Mouse (Mus musculus) heart, embryonic 10.5 days (tissue): ENCODE data around the gene Cerk. TPM values are rescaled to one million over a fixed set of nuclear protein-coding genes. Genes with fewer than 3 reads are reported as not detected.

Experiments
- DNase-seq: peaks from one replicate; pipeline ENCODE4 v3.0.0-alpha.2; 2017; ENCODE audit warnings: low spot score
- H3K27ac ChIP-seq: fragments of 300-500 bp; sonication (generic); 2 replicates; pipeline ENCODE4 v1.5.1; 2016; ENCODE audit warnings: mild to moderate bottlenecking
- H3K27me3 ChIP-seq: fragments of 300-500 bp; sonication (generic); 2 replicates; pipeline ENCODE4 v1.6.1; 2016; ENCODE audit warnings: mild to moderate bottlenecking; ENCODE audit not compliant: poor library complexity, insufficient read depth, severe bottlenecking
- H3K36me3 ChIP-seq: fragments of 300-500 bp; sonication (generic); 2 replicates; pipeline ENCODE4 v1.6.1; 2016; ENCODE audit warnings: mild to moderate bottlenecking, moderate library complexity
- H3K4me1 ChIP-seq: fragments of 300-500 bp; sonication (generic); 2 replicates; pipeline ENCODE4 v1.6.1; 2016; ENCODE audit warnings: mild to moderate bottlenecking
- H3K4me3 ChIP-seq: fragments of 300-500 bp; sonication (generic); 2 replicates; pipeline ENCODE4 v1.5.1; 2016; ENCODE audit warnings: mild to moderate bottlenecking, moderate library complexity
- H3K9me3 ChIP-seq: fragments of 300-500 bp; sonication (generic); 2 replicates; pipeline ENCODE4 v1.6.1; 2016; ENCODE audit warnings: mild to moderate bottlenecking, moderate library complexity
- WGBS: fragments of 180-500 bp; shearing (Covaris S2); methylation state at CpG from one replicate; pipeline ENCODE4 v1.1.7; 2016; 5-methylcytosine and 5-hydroxymethylcytosine counted together
- polyA plus RNA-seq: library from polyadenylated mRNA; unstranded; fragments of >200 nt; fragmentation: Nextera tagmentation; extraction: Ambion mirVana; gene quantifications from 2 replicates; pipeline ENCODE4 v1.2.1, GENCODE M21; 2016

The Cerk gene
- polyA plus RNA-seq, 1 experiment from 2014 or later = 8.3 TPM

DNA sequence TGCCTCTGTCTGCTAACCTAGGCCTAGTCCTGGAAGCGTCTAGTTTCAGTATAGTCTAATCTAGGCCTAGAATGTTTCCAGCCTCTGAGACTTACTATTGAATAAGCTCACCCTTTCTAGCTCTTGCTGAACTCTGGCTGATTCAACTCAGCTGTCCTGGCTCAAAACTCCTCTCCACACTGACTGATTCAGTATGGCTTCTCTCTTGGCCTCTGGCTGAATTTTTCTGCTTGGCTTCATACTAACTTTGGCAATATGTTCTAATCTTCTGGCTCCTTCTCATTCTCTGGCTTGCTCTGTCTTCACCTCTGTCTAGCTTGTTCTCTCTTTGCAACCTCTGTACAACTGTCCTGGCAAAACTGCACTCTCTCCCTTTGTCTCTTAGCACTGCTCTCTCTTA, 92.7 kb downstream of the Cerk start:
- no peaks in the 10 kb centered on the region for H3K27me3 ChIP-seq
- no peaks in the 10 kb centered on the region for H3K9me3 ChIP-seq
- H3K27ac ChIP-seq = no peak overlapping the region
- H3K4me1 ChIP-seq = peaks cover 31% of the 10 kb centered on the region
- DNase-seq = no peak
- peaks cover 9% of the 10 kb centered on the region; the same call in 1 of the 2 replicates for H3K36me3 ChIP-seq
- no peak overlapping the region for H3K4me3 ChIP-seq
- 63% methylated on average over 1 of the region's 1 CpGs for WGBS

DNA sequence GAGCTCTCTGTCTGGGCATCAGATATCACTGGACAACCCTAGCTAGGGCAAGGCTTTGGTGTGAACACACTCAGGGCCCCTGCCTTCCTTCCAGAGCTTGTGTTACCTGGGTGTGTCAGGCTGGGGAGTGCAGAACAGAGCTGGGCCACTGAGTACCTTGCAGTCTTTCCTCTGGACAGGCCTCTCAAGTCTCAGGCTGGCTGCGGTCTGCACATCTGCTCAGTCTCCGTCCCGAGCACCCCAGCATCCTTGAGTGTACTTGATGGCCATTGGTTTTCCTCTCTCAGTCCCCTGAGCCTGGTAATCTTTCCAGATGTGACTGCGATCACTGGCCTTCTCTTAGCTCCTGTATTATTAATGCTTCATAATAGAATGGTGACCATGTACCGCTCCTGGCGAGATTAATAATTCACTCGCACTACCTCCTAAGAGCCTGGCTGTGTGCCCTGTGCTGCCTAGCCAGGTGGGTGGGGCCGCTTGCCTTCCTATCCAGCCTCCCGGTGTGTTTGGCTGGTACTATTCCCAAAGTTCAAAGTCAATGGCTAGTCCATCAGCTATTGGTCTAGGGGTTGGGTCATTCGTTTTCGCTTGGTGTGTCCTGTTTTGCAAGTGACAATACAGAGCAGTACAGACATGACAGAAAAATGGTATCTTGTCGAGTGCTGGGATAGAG, 93.8 kb downstream of the Cerk start:
- H3K27me3 ChIP-seq = no peaks in the 10 kb centered on the region
- H3K9me3 ChIP-seq = no peaks in the 10 kb centered on the region
- peaks cover 40% of the 10 kb centered on the region for H3K4me1 ChIP-seq
- no peak overlapping the region for H3K27ac ChIP-seq
- peaks cover 9% of the 10 kb centered on the region; the same call in 1 of the 2 replicates for H3K36me3 ChIP-seq
- 89% methylated on average over 12 of the region's 12 CpGs for WGBS
- no peak for DNase-seq
- no peak overlapping the region for H3K4me3 ChIP-seq

DNA sequence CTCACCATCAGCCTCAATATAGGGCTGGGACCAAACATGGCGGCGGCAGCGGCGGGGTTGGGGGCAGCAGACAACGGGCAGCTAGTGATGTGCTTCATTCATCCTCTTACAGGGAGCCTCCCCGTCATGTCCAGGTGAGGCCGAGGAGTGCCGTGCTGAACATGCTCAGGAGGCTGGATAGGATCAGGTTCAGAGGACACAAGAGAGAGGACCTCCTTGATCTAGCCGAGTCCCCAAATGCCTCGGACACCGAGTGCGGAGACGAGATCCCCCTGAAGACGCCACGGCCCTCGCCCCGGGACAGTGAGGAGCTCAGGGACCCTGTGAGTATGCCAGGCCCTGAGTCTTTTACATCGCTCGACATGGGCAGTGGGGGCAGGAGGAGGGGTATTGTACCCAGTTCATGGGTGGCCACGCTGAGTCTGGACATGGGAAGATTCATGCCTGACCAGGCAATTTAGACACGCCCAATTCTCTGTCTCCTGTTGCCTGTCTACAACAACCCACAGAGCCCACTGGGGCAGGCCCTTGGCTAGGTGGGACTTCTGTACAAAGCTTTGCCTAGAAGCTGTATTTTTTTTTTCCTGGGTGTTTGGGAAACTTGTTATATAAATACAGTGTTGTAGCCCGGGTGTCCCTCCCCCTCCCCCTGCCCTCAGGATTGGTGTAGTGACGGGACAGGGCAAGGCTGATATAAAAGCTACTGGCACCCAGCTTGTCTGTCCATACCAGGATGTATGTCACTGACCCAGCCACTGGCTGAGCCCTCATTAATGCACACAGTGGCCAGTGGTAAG, 94.5 kb downstream of the Cerk start:
- Histone ChIP-seq H3K27me3 (no peaks in the 10 kb centered on the region), H3K9me3 (no peaks in the 10 kb centered on the region), H3K4me3 (no peak overlapping the region), H3K27ac (no peak overlapping the region; the same call in 1 of the 2 replicates), H3K4me1 (peaks cover 46% of the 10 kb centered on the region), H3K36me3 (peaks cover 8% of the 10 kb centered on the region; the same call in 1 of the 2 replicates)
- WGBS = 93% methylated on average over 23 of the region's 23 CpGs
- DNase-seq = no peak

- no peaks in the 10 kb centered on the region for H3K9me3 ChIP-seq
- H3K36me3 ChIP-seq = 0 out of 2 replicates have a peak, but pooled peaks cover 4% of the 10 kb centered on the region
- H3K4me3 ChIP-seq = no peak overlapping the region
- peak overlapping the region; percentile 73 for H3K27ac ChIP-seq
- 89% methylated on average over 8 of the region's 8 CpGs for WGBS
- H3K27me3 ChIP-seq = no peaks in the 10 kb centered on the region
- no peak for DNase-seq
- peaks cover 52% of the 10 kb centered on the region for H3K4me1 ChIP-seq
These were observed 95.4 kb downstream of the Cerk start for GRCm38 (mm10) chr15:86090578-86090977.

- 0 out of 2 replicates have a peak overlapping the region, but pooled peaks have one; percentile 10 for H3K4me3 ChIP-seq
- 0 out of 2 replicates have a peak, but pooled peaks cover 4% of the 10 kb centered on the region for H3K36me3 ChIP-seq
- H3K4me1 ChIP-seq = peaks cover 57% of the 10 kb centered on the region
- H3K27ac ChIP-seq = peak overlapping the region; percentile 73
- H3K9me3 ChIP-seq = no peaks in the 10 kb centered on the region
- H3K27me3 ChIP-seq = no peaks in the 10 kb centered on the region
- 44% methylated on average over 11 of the region's 11 CpGs for WGBS
- no peak for DNase-seq
These were observed 95.9 kb downstream of the Cerk start for GRCm38 (mm10) chr15:86089991-86090529.

Other genes with a start within 250 kb of the Cerk start
- 1.3 and 2.3 TPM in 2 replicates for gene Celsr1, start 152.4 kb downstream of the Cerk start, polyA plus RNA-seq
- gene Gramd4, start 128.4 kb downstream of the Cerk start, polyA plus RNA-seq = 9.6 and 11.6 TPM in 2 replicates
- gene Tbc1d22a, start 28.3 kb upstream of the Cerk start, polyA plus RNA-seq = 9.5 and 11.6 TPM in 2 replicates